Mouse (Mus musculus): ENCODE results near the gene Stk10.

DNA sequence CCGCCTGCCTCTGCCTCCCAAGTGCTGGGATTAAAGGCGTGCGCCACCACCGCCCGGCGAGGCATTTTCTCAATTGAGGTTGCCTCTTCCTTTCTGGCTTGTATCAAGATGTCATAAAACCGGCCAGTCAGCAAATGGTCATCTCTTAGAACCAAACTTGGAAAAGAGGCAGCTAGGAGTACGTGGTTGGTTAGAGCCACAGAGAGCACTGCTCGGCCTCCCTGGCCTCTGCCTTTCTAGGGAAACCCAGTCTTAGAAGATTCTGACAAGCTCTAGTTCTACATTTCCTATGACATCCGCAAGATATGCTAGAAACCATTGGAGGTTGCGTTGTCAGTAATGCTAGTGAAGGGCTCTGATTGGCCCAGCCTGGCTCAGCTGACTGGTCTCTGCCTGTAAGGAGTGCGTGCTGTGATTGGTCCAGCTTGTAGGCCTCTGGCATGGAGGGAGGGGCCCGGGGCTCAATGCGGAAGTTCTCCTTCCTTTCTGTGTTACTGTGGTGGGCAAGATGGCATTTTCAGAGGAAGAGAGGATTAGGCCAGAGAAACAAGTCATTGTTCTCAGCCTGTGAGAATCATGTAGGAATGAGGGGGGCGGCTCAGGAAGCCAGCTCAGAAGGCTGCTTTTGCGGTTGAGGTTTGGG, 47.3 kb downstream of the Stk10 start:
- TF ChIP-seq EP300 (IDR thresholded peaks at IDR 0.05; ENCODE audit: insufficient read depth, low read depth, low read length) (no peak), POLR2A (IDR thresholded peaks at IDR 0.05; ENCODE audit: insufficient read depth, low read depth, low read length) (no peak), CTCF (IDR thresholded peaks at IDR 0.05) (no peak)

All from heart, adult 2 months (tissue).